8 mouse cellular contexts compared by ENCODE assay signal in genomic region chr10:82170808-82171207, GRCm38 (mm10). TPM values are rescaled to one million over a fixed set of nuclear protein-coding genes. Genes with fewer than 3 reads are reported as not detected.
DNase-seq lines count a peak whose midpoint lies in the region; ATAC-seq and TF ChIP-seq lines count a peak whose summit lies in the region.

No protein-coding gene starts in this region.

- H3K4me2 ChIP-seq in limb, embryonic 14.5 days (replicated peaks; ENCODE audit: low read depth, low read length, severe bottlenecking): no peak overlapping the region

- in situ Hi-C loops in Patski (cut with MboI; ENCODE audit: low pct_unique_long_range_greater_than_20kb): no loop called here

- no peak overlapping the region for H3K9ac ChIP-seq in limb, embryonic 14.5 days (ENCODE audit: low read depth, low read length, severe bottlenecking)

- H3K36me3 ChIP-seq in limb, embryonic 14.5 days (ENCODE audit: control insufficient read depth, insufficient read depth, low read length): no peaks in the 10 kb centered on the region
- H3K36me3 ChIP-seq in limb, embryonic 10.5 days: no peaks in the 10 kb centered on the region

- ATAC-seq in limb, embryonic 14.5 days (ENCODE audit: low FRiP score, low read depth): no peak
- ATAC-seq in Patski: no peak
- ATAC-seq in megakaryocyte progenitor cell, adult 5-6 weeks (replicated peaks; ENCODE audit: poor library complexity): peak; percentile 74

- no peaks in the 10 kb centered on the region for H3K4me1 ChIP-seq in limb, embryonic 14.5 days (ENCODE audit: control insufficient read depth, insufficient read depth, low read length)
- no peaks in the 10 kb centered on the region for H3K4me1 ChIP-seq in limb, embryonic 10.5 days

- H3K27ac ChIP-seq in limb, embryonic 14.5 days (replicated peaks; ENCODE audit: low read depth, low read length): no peak overlapping the region
- no peak overlapping the region for H3K27ac ChIP-seq in limb, embryonic 10.5 days

- WGBS in limb, embryonic 14.5 days: 50% methylated on average over 2 of the region's 2 CpGs
- 59% methylated on average over 2 of the region's 2 CpGs for WGBS in limb, embryonic 10.5 days

- H3K9me3 ChIP-seq in limb, embryonic 14.5 days (ENCODE audit: control insufficient read depth, low read length): no peaks in the 10 kb centered on the region
- no peaks in the 10 kb centered on the region for H3K9me3 ChIP-seq in limb, embryonic 10.5 days (replicated peaks)

- no peak for TF ChIP-seq POLR2A in limb, embryonic 14.5 days (IDR thresholded peaks at IDR 0.05; ENCODE audit: borderline replicate concordance, extremely low read depth, insufficient read depth, insufficient read length)

- CTCF ChIA-PET in Patski (lab: Charles Lee): interaction anchor here (0.8 to 1.6 kb wide), 3 partner anchors 14 to 669 kb away, joined by 3 to 4 read pairs (median 3); no protein-coding TSS in a partner anchor

- peak; percentile 56 for DNase-seq in embryo, embryonic 10.5 days (ENCODE audit: low spot score)
- no peak for DNase-seq in embryo, embryonic 10 days (ENCODE audit: low spot score)
- DNase-seq in limb, embryonic 14.5 days (ENCODE audit: low spot score): peak; percentile 74
- no peak for DNase-seq in limb, embryonic 10.5 days (ENCODE audit: low spot score)
- DNase-seq in Patski (ENCODE audit: low read depth, low spot score): no peak
- DNase-seq in right cerebral cortex, postnatal 14 days: no peak
- DNase-seq in cerebellum, adult 8-10 months: no peak

- H3K4me3 ChIP-seq in limb, embryonic 14.5 days (replicated peaks; ENCODE audit: low read length): no peak overlapping the region
- H3K4me3 ChIP-seq in limb, embryonic 10.5 days: no peak overlapping the region

- peak; percentile 66 for TF ChIP-seq CTCF in Patski (IDR thresholded peaks at IDR 0.05)

- POLR2A ChIA-PET in Patski (lab: Charles Lee): no interaction called here

- H3K27me3 ChIP-seq in limb, embryonic 14.5 days (ENCODE audit: control insufficient read depth, insufficient read depth, low read length): no peaks in the 10 kb centered on the region
- H3K27me3 ChIP-seq in limb, embryonic 10.5 days (ENCODE audit: low read depth, poor library complexity, severe bottlenecking): no peaks in the 10 kb centered on the region
- H3K27me3 ChIP-seq in Patski: peaks cover 34% of the 10 kb centered on the region

RNA-seq across cellular contexts. Expression of gene AU041133, which starts 43.0 kb away (rescaled TPM):
- 1.7 and 2.0 TPM in 2 replicates for polyA plus RNA-seq in limb, embryonic 14.5 days (2012; rRNA removed)
- polyA plus RNA-seq in limb, embryonic 14.5 days (2014; fragmentation: Nextera tagmentation; extraction: Ambion mirVana): 6.1 and 7.0 TPM in 2 replicates
- polyA plus RNA-seq in limb, embryonic 10.5 days (2016; fragmentation: Nextera tagmentation; extraction: Ambion mirVana): 3.8 and 4.4 TPM in 2 replicates
- 5.5 TPM for polyA plus RNA-seq in Patski (2021)
- total RNA-seq in megakaryocyte progenitor cell, adult 5-6 weeks (2015): 3.8 and 7.8 TPM in 2 replicates
- 4.8 and 5.2 TPM in 2 replicates for total RNA-seq in megakaryocyte progenitor cell, adult 5-6 weeks (2017)

Comparison
In these comparisons a context has a peak if more than half of its experiments do, and no peak if none do; other contexts are left out.
1. DNase-seq: peak in embryo, embryonic 10.5 days (single experiment) and limb, embryonic 14.5 days (single experiment); none in embryo, embryonic 10 days (single experiment), limb, embryonic 10.5 days (single experiment), Patski (single experiment), right cerebral cortex, postnatal 14 days (single experiment) and cerebellum, adult 8-10 months (single experiment).